Mouse (Mus musculus) kidney, adult 11 months (tissue): Measurements from ENCODE around the gene Mettl25.

Source experiments
- DNase-seq: peaks from one replicate; pipeline ENCODE4 v3.0.0; 2022

The Mettl25 gene

GRCm38 (mm10) chr10:105746019-105746418 is 95.2 kb downstream of the Mettl25 start:
- no peak for DNase-seq

- DNase-seq: no peak
Observed at GRCm38 (mm10) chr10:105741736-105742135, 99.4 kb downstream of the Mettl25 start.

GRCm38 (mm10) chr10:105738942-105739341 is 102.2 kb downstream of the Mettl25 start:
- no peak for DNase-seq

- no peak for DNase-seq
Observed at GRCm38 (mm10) chr10:105727798-105728197, 113.4 kb downstream of the Mettl25 start.

GRCm38 (mm10) chr10:105727353-105727752 is 113.8 kb downstream of the Mettl25 start:
- DNase-seq: no peak

- DNase-seq: no peak
Observed at GRCm38 (mm10) chr10:105714844-105715243, 126.3 kb downstream of the Mettl25 start.

GRCm38 (mm10) chr10:105714366-105714765 is 126.8 kb downstream of the Mettl25 start:
- no peak for DNase-seq

GRCm38 (mm10) chr10:105713222-105713621 is 128.0 kb downstream of the Mettl25 start:
- no peak for DNase-seq
